Mouse (Mus musculus) 3134 (cell line): ENCODE measurements at regions not wholly inside any gene's neighbourhood (a gene's known extent, or its start where the extent isn't known, plus 50 kb on each side); places are given as distances from the start of the nearest gene placed in this dataset.

ENCODE experiments used
- DNase-seq: peaks from one replicate; pipeline ENCODE4 v3.0.0-alpha.2; 2011; ENCODE audit warnings: low spot score; ENCODE audit not compliant: insufficient read length; ENCODE audit errors: extremely low read depth

DNA sequence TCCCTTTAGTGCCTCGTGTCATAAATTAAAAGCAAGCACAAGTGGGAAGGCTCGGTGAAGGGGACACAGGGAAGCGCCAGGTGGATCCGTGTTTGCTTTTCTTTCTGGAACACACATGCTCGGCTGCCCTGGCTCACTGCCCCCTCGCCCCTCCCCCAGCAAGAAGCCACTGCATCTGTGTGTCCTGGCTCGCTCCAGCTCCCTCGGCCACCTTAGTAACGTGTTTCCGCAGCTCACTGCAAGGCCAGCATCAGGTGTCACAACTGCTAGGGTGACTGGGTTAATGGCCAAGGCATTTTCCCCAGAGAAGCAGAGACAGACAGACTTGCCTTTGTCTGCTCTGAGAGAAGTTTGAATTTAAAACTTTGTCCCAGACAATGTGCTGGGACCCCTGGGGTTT is 855.7 kb upstream of the Car8 start:
- no peak for DNase-seq

DNA sequence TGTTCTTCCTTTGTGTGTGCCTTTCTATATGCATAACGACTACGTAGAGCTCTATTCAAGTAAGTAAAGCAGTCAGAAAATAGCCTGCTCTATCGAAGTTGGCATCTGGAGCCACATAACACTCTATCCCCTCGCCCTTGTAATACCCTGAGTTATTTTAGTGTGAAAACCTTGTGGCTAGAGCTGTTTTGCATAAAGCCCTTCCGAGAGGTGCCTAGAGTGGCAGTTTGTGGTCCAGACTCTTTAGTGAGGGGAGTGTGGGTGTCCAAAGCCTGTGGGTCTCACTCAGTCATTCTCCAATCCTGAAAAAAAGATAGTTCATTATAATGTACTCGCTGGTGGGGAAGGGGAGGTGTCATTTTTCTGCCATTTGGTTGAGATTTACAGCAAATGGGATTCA is 855.2 kb upstream of the Car8 start:
- no peak for DNase-seq

DNA sequence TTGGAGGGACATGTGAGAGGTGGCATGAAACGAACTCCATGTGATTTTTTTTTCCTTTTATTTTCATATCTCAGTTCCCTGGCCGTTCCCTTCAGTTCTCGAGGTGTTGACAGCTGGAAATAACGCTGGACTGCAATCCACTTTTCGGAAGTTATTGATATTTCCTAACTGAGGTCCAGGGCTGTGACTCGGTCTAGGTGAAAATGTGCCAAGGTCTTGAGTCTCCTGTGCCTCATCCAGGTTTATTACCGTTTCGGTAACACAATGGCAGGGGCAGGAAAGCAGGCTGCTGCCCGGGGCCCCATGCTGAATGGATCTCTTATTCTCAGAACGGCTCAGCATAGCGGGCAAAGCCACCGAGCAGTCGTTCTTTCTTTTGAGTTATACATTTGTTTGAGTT is 844.7 kb upstream of the Car8 start:
- no peak for DNase-seq

DNA sequence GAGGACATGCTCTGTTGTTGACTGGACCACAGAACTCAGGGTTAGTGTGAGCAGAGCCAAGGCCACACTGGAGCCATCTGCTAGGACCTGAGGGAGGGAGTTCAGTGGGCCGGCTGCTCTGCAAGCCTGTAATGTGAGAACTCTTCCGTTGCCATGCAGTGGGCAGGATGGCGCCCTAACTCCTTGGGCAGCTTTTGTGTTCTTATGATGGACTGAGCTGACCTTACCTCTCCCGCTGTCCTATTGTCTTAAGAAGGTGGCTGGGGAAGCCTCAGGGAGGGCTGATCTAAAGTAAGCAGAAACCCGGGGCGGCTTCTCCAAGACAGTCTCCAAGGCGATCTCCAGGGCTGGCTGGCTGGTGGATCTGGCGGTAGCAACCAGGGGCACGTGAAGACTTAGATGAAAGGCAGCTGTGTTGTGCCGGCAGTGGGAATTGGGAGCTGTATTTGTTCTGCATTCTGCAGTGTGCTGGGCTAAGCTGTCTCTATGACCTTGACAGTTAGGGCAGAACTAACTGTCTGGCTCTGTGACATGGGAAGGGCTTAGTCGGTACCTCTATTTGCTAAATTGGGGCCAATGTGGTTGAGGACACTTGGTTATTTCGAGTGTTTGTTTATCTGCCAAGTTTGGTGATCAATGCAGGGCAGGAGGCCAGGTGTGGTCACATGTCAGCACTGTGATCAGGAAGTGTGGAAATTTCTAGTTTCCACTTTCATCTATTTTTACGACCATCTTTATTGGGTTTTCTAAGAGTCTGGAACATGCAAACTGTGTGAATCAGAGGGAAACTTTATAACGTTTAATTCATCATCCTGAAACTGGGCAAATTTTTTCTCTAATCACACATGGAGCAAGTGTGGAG is 843.1 kb upstream of the Car8 start:
- DNase-seq: no peak

DNA sequence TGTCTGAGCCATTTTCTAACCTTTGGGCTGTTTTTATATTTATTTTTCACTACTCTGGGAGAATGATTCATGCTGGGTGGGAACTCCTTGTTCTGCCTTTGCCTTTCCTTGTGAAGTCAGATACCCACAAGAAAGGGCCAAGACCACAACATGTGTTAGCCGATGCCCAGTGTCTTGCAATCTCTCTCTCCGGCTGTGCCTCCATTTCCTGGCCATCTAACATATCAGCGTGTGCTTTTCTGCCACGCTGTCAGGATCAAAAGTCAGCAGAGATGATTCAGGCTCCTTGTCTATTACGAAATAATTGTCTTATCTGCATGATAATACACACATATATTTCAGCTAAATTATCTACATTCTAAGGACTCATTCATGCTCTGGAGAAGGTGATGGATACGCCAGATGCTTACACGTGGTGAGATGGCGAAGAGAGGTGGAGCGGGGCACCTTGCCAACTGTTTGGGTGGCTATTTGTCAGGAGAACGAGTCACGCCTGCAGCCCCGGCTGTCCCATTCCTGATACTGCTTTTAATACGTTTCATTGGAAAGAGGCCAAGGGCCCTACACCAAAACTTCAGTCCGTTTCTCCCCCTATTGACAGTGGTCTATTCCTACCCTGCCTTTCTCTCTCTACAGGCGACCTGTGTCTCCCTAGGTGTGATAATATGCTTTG is 842.1 kb upstream of the Car8 start:
- no peak for DNase-seq

DNA sequence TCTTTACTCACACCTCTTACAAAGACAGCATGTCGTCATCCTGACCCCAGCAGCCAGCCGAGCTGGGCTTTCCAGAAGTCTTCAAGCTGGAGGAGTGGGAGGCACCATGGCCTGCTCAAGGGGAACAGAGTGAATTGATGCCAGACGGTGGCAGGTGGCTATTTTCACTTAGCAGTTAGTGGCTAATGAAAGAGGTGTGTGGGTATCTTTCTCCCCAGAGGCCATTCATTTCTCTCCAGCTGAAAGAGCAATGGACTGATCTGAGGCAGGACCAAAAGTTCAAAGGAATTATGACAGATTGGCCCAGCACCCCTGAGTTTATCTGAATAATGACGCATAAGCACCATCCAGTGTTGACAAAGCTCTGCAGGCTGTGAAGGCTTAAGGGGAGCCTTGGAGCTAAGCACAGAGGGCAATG is 841.0 kb upstream of the Car8 start:
- no peak for DNase-seq

DNA sequence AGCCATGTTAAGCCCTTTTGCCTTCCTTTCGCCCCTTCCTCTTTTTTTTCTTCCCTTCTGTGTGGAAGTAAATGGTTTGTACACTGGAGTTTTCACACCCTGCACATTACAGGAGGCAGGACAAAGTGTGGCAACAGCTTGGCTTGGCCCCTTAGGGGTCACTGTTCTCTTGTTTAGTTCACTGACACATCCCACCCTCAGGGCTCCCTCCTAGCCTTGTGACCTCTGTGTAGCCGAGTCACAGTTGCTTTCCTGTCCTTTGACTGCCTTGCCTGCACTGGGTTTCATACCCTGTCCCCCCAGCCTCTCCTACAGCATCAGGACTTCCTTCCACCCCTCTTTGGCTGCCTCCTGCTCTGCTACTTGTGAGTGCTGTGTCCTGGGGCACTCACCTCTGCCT is 835.6 kb upstream of the Car8 start:
- DNase-seq: no peak

DNA sequence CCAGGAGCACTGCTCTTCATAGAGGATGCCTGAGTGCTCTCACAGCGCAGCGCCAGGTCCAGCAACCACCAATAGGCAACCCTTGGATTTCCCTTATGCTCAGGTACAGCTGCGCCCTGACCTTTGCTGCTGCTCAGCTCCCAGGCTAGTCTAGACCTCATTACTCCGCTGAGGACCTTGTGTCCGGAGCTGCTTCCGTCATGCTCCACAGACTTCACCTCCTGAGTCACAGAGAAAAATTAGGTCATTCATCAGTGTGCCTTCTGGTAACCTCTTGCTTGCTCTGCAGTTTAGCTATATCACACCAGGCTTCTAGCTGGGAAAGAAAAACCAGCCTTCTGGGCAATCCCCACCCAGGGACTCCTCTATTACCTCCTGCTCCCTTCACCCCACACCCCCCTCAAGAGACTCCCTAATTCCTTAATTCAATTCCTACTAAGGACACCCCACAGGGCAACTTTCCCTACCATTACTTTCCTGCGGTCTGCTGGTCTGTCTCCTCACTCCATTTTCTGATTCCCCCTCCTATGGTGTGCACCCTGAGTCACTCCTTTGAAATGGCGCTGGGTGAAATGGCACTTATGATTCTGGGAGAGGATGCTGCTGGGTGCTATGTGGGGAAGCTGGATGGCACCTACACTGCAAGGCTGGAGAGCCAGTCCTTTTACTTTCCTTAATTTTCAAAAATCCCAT is 835.0 kb upstream of the Car8 start:
- no peak for DNase-seq

DNA sequence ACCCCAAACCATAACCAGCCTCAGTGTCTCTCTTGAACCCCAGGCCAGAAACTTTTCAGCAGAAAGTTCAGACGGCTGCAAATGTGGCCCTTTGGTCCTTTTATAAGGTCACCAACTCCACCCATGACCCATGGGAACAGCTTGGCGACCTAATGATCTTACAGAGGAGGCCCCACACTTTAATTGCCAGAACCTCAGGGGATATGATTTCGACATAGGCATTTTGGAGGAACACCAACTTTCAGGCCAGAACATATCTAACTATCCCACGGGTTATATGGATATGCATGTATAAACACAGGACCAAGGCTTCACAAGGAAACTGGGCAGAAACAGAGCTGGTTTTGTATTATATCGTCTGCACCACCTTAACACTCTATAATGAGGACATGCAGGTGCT is 833.5 kb upstream of the Car8 start:
- DNase-seq: no peak

DNA sequence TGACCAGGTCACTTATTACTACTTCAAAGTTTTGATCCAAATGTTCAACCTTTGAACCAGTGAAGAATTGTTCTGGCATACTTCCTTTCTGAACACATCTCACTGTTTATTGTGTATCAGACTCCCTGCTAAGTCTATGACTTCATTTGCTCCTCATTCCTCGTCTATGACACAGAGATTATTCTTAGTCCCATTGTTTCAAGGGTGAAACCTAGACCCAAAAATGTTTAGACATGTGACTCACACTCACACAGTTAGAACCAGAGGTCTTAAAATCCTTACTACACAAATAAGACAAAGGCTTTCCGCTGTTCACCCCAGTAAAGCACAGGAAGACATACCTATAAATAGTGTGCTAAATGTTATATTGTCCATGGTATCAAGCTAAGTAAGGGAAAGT is 829.0 kb upstream of the Car8 start:
- DNase-seq: peak; percentile 42

DNA sequence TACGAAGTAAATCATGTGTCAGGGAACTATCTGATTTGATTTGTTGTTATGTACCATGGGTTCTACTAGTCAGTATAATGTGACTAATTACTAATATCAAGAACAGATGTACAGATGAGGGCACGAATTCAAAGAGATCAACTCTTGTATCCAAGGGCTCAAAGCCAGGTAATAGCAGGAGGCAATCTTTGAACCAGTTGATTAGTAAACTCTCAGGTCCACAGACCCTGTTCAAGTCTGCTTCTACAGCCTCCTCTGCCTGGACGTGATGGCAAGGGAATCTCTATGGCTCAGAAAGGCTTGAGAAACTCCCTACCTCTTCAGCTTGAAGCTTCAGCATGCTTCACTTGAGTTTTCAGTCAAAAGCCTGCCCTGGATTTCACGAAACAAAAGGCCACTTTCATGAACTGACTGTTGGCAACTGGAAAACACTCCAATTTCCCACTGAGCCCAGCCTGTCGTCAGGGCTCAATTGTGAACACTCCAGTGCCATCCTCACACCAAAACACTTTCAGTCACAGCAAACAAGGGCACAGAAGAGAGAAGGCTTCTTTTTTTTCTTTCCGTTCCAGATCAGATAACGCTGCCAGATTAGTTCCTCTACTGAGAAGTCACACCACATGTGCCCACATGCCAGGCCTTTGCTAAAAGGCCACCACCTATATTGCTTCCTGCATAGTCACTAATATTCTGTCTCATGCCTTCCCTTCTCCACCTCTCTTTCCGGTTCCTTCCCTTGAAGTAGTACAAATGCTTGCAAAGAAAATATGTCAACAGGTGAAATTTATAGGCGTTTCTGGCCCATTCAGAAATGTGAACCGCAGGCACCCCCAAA is 827.4 kb upstream of the Car8 start:
- no peak for DNase-seq

DNA sequence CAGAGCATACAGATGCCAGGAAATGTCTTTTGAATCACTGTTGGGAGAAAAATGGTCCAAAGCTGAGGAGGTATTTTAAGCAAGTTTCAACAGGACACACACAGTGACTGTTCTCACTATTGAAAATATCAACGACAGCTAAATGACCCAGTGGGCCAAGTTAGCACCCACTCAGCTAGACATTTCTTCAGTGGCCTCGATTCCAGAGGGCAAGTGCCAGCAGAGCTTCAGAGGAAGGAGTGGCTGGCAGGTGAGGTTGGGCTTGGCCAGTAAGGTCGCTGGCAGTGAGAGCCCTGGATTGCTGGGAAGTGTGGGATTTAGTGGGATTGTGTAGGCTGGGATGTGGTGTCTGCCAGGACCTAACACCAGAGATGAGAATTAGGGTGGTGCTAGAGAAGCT is 823.1 kb upstream of the Car8 start:
- no peak for DNase-seq

DNA sequence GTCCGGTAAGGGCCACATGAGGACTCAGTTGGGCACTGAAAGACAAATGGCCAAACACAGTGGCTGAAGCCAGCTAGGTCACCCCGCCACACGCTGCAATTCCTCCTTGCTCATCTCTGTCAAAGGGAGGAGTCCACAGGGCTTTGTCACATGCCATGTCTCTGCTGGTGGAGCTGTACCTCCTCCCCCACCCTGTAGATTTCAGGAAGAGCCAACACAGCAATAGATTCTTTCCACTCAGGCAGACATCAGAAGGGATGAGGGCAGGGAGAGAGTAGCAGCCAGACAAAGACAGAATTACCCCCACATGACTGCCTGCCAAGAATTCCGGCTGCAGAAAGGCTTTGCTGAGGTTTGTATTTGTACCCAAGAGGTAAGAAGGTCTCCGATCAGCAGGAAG is 821.4 kb upstream of the Car8 start:
- no peak for DNase-seq

DNA sequence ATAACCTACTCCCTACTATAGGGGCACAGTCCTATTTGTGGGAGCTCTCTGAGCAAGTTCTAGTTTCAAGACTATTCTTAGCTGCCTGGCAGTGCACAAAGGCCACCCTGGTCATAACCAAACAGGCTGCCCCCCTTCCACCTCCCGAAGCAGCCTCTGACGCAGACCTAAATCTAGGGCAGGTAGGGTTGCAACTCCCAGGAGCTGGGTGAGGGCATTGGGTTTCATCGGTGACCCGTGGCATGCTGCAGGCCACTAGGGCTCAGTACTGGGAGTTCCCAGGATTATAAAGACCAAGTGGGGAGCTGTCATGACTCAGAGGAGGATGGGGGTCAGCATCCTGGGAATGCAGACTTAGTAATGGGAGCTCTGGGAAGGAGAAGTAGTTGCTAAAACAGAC is 818.8 kb upstream of the Car8 start:
- no peak for DNase-seq

DNA sequence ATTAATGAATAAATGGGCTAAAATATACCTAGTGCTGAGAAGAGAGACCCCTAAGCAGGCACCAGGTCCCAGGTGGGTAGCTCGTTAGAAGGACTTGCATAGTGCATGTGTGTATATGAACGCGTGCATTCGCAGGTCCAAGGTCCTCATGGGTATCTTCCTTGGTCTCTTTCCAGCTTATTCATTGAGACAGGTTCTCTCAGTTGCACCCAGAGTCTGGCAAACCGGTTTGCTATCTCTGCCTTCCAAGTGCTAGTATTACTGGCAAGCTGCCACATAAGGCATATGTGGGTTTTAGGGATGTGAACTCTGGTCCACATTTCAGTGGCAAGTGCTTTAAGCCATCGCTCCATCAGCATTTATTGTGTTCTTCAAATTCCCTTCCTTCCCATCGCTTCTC is 818.3 kb upstream of the Car8 start:
- no peak for DNase-seq

DNA sequence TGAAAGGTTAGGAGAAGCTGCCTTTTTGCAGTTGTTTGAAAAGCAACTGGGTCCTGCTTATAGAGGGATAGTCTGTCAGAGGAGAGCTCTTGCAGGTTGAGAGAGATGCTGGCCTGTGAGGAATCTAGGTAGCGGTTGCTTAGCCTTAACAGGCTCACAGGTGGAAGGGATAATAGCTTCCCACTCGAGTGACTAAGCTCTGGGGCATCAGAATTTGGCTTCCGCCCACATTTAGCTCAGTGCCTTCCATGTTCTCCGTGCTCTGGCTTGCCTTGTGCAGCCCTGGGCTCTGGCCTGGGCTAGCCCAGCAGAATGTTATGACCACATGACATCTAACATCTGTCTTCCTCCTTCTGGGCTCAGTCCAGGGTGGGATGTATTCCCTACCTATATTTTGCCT is 817.0 kb upstream of the Car8 start:
- no peak for DNase-seq

DNA sequence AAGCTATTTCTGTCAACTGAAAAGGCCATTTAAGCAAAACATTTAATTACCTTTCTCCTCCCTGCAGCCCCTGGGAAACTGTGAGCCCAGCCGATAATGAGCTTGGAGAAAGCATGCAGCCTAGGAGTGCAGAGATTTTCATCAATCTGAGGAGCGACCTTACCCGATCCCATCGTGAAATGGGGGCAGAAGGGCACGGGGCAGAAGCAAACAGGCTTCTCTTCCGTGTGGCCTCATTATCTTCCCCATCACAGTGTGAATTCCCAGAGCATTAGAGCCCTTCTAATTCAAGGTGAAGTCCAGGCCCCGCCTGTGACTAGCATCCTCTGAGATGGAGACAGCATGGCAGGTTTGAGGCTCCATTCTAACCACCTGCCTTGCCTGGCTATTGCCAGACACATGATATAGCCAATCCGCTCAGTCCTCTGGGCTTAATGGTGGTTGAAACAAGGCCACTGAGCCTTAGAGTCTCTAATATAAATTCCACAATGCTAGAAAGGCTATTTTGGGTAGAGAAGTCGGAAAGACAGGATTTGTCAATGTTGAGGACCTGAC is 816.5 kb upstream of the Car8 start:
- DNase-seq: no peak

DNA sequence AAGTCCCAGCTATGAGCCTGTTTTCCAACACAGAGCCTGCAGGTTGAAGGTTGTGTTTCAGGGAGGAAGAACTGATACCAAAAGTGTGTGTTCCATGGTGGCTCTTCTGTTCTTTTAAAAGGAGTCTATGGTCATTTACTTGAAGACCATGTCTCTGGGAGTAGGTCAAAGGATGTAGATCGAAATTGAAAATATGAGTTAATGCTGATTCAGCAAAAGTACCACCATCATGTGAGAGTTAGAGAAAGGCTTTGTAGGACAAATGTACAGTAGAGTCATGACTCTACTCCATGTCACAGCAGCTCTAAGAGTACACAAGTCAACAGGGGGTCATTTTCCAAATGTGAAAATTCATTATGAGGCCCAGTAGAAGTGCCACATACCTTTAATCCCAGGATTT is 810.0 kb upstream of the Car8 start:
- DNase-seq: no peak

DNA sequence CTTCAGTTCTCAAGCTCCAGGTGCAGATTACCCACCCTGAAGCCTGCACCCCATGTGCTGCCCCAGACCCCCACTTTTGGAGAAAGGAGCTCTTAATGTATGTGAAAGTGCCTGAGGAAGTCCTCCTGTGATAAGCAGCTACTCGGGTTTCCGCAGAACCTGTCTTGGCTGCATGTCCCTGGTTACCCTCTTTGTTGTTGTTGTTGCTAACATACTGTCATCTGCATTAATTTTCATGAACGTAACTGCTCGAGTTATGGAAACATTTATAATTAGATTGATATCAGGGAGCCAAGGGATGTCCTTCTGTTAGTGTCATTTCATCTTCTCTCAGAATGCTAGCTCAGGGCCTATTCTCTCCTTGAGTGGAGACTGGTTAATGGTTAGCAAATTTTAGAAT is 808.3 kb upstream of the Car8 start:
- DNase-seq: no peak

DNA sequence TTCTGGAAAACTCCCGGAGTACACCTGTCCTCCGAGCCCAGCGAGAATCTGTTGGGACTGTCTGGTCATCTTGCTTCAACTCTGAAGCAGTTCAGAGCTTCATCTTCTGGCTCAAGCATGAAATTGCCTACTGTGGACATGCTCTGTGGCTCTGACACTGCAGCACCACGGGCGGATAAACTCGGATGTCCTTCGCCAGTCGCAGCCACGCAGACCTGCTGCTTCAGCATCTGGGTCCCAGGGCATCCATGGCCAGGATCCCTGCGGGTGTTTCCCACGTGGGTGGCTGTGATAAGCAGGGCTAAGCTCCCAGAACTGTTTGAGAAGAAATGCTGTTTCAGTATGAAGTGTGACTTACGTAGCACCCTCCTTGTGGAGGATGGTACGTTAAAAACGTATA is 807.6 kb upstream of the Car8 start:
- DNase-seq: no peak

DNA sequence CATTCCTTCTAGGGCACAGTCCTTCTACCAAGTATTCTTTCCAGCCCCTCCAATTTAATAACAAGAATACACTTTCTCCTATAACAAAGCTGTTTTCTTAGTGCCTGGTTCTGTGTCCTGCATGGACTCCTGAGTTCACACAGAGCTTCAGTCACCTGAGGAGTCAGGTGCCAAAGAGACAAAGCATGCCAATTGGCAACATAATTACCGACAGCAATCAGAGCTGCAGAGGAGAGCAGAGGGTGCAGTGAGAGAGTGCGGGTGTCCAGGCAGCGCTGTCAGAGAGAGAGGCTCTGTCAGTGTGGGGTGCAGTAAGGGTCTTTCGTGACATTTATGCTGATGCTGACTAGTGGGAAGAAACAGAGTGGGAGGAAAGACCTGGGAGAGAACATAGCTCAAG is 807.2 kb upstream of the Car8 start:
- DNase-seq: no peak
